Comparison of ENCODE assay signal across 8 mouse cellular contexts in the genomic region with DNA sequence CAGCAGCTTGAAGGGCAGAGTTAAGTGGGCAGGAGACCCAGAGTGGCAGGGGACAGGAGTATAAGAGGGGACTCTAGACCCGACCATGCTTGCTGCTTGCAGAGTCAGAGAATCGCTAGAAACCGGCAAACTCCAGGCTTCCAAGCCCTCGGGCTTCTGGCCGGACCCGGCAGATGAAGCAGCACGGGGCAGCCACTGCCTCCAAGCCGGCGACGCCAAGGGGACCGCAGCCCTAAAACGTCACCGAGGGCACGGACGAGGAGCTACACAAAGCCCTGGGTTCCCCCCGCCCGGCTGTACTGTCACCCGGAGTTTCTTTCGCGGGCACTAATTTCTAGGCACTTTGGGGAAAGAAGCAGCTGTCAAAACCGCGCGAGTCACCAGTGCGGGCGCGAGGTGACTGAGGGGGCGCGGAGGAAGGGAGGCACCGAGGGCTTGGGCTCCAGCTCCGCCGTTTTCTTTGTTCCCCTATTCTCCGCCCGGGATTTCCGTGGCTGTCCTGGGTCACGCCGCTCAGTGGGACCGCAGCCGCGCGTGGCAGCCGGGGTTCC. TPM values are rescaled to one million over a fixed set of nuclear protein-coding genes. Genes with fewer than 3 reads are reported as not detected.
DNase-seq lines count a peak whose midpoint lies in the region; ATAC-seq and TF ChIP-seq lines count a peak whose summit lies in the region.

No protein-coding gene starts in this region.

- H3K9me3 ChIP-seq in liver, embryonic 16.5 days (replicated peaks; ENCODE audit: control insufficient read depth, low read length), result no peaks in the 10 kb centered on the region

- DNase-seq in A20 (ENCODE audit: low read depth, low spot score), result peak; percentile 82
- DNase-seq in T-cell, adult 2 months (ENCODE audit: low spot score), result peak; percentile 73
- peak; percentile 68 for DNase-seq in gastrocnemius, postnatal 10 days
- DNase-seq in kidney, adult 2 months, result peak; percentile 62
- DNase-seq in neural tube, embryonic 10.5 days (ENCODE audit: extremely low spot score, low spot score), result peak; percentile 79
- DNase-seq in thymus, postnatal 14 days, result peak; percentile 74

- H3K27ac ChIP-seq in cortical plate, adult 2 months (ENCODE audit: insufficient read depth, low read length), result peak overlapping the region; percentile 97
- H3K27ac ChIP-seq in kidney, adult 2 months (ENCODE audit: insufficient read depth, low read depth, low read length), result peak overlapping the region; percentile 97
- H3K27ac ChIP-seq in liver, embryonic 16.5 days (ENCODE audit: low read length), result peak overlapping the region; percentile 99

- peak overlapping the region; percentile 97 for H3K9ac ChIP-seq in liver, embryonic 16.5 days (ENCODE audit: low read depth, low read length)

- peak overlapping the region; percentile 59 for H3K4me2 ChIP-seq in liver, embryonic 16.5 days (ENCODE audit: low read depth, low read length)

- TF ChIP-seq POLR2A in cortical plate, adult 2 months (IDR thresholded peaks at IDR 0.05; ENCODE audit: extremely low read depth, insufficient read depth, low read length), result no peak
- no peak for TF ChIP-seq POLR2A in kidney, adult 2 months (IDR thresholded peaks at IDR 0.05; ENCODE audit: low read depth, low read length)

- peaks cover 2% of the 10 kb centered on the region; the same call in 1 of the 2 replicates for H3K4me1 ChIP-seq in cortical plate, adult 2 months (ENCODE audit: control insufficient read depth, insufficient read depth, low read length)
- peaks cover 10% of the 10 kb centered on the region; the same call in 1 of the 2 replicates for H3K4me1 ChIP-seq in kidney, adult 2 months (ENCODE audit: control insufficient read depth, insufficient read depth, low read length)
- peaks cover 15% of the 10 kb centered on the region for H3K4me1 ChIP-seq in liver, embryonic 16.5 days (ENCODE audit: control insufficient read depth, low read depth, low read length)

- no peaks in the 10 kb centered on the region for H3K36me3 ChIP-seq in kidney, adult 2 months (ENCODE audit: control insufficient read depth, insufficient read depth, low read length)
- no peaks in the 10 kb centered on the region; the same call in 1 of the 2 replicates for H3K36me3 ChIP-seq in liver, embryonic 16.5 days (ENCODE audit: control insufficient read depth, insufficient read depth)

- no peaks in the 10 kb centered on the region for H3K27me3 ChIP-seq in kidney, adult 2 months (replicated peaks; ENCODE audit: control insufficient read depth, insufficient read depth, low read length)
- no peaks in the 10 kb centered on the region for H3K27me3 ChIP-seq in liver, embryonic 16.5 days (ENCODE audit: control insufficient read depth, insufficient read depth, low read depth, low read length)

- 1% methylated on average over 41 of the region's 41 CpGs for WGBS in kidney, adult 2 months
- WGBS in liver, embryonic 16.5 days (ENCODE audit: insufficient replicate concordance), result under 1% methylated on average over 41 of the region's 41 CpGs

- no peak for TF ChIP-seq CTCF in cortical plate, adult 2 months (IDR thresholded peaks at IDR 0.05; ENCODE audit: extremely low read depth, insufficient read depth, low read length)
- TF ChIP-seq CTCF in kidney, adult 2 months (conservative IDR thresholded peaks at IDR 0.05; ENCODE audit: insufficient read depth, insufficient read length, low read depth, low read length), result no peak

- peak overlapping the region; percentile 85 for H3K4me3 ChIP-seq in cortical plate, adult 2 months (ENCODE audit: insufficient read depth, low read length)
- peak overlapping the region; percentile 86 for H3K4me3 ChIP-seq in kidney, adult 2 months (ENCODE audit: insufficient read depth, low read depth, low read length)
- H3K4me3 ChIP-seq in liver, embryonic 16.5 days (ENCODE audit: low read depth, low read length), result peak overlapping the region; percentile 74

- ATAC-seq in liver, embryonic 16.5 days (ENCODE audit: low read depth), result peak; percentile 43

RNA-seq across cellular contexts. Expression of a gene that starts 10.0 kb away (rescaled TPM):
- 99.6 and 105 TPM in 2 replicates for polyA plus RNA-seq in cortical plate, adult 2 months (2012; rRNA removed)
- 10 to 100 TPM; 72.0 to 72.4 TPM for total RNA-seq in gastrocnemius, postnatal 10 days (2021)
- polyA plus RNA-seq in kidney, adult 2 months (2012; rRNA removed), result 5.3 and 6.1 TPM in 2 replicates
- polyA plus RNA-seq in liver, embryonic 16.5 days (2015; fragmentation: Nextera tagmentation; extraction: Ambion mirVana), result 69.8 and 70.6 TPM in 2 replicates

Comparison
In these comparisons a context has a peak if more than half of its experiments do, and no peak if none do; other contexts are left out.
1. Peak in every context shown above with its lines: DNase-seq, ATAC-seq, H3K4me3 ChIP-seq and H3K27ac ChIP-seq.